Mouse (Mus musculus) Muller cell, postnatal 12 days (primary cell): Measurements from ENCODE around the gene Glod5.

Source experiments
- DNase-seq: peaks from one replicate; pipeline ENCODE4 v3.0.0-alpha.2; 2015; ENCODE audit errors: inconsistent ontology term

Glod5 gene

DNA sequence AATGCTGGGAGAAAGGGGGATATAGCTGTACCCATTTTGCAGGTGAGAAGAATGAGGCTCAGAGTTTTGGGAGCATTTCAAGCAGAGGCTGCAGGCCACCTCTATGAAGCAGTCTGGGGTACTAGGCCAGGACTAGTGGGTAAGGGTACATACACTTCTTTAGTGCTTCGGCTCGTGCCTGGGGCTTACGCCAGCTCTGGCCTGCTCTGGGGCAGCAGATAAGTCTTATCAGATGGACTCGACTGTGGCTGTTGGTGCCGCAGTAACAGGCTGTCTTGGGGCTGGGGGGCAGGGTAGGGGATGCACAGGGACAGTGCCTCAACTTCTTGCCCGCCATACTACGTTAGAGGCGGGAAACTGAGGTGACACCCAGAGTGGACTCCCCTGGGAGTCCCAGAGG is 50.1 kb downstream of the Glod5 start:
- DNase-seq = no peak

DNA sequence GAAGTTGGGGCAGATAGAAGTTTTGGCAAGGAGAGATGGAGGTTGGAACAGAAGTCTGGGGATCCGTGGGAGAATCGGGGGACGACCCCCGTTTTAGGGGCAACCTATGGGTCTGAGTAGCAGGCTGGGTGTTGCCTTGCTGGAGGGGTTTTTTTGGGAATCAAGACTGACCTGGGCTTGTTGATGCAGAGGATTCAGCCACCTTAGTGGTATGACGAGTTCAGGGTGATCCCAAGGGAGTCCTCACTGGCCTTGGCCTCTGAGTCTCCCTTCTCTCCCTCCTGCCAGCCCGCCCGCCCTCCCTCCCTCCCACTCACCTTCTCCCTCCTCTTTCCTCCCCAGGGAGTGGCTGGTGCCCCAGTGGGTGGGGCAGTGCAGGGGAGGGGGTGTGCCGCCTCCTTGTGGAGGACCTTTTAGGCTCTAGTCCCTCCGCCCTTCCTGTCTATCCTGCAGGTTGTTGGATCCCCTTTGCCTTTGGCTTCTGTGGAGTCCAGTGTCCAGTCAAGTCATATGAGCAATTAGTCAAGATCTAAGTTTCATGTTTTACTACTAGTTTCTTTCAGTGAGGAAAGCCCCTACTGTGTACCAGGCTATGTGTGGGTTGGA is 50.6 kb downstream of the Glod5 start:
- no peak for DNase-seq

DNA sequence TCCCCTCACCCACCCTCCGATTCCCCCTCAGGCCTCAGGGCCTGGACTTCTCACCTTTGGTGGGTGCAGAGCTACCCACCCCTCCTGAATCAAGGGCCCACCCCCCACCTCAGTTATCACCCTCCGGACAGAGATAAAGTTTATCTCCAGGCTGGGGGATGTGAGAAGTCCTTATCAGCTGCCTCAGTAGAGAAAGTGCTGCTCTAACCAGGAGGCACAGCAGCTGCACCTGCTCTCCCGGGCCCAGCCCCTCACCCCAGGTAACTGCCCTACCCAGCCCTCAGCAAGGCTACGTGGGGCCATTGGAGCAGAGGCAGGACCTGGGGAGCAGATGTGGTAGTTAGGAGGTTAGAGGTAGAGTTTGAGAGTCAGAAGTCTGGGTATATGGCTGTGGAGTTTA is 52.1 kb downstream of the Glod5 start:
- no peak for DNase-seq

DNA sequence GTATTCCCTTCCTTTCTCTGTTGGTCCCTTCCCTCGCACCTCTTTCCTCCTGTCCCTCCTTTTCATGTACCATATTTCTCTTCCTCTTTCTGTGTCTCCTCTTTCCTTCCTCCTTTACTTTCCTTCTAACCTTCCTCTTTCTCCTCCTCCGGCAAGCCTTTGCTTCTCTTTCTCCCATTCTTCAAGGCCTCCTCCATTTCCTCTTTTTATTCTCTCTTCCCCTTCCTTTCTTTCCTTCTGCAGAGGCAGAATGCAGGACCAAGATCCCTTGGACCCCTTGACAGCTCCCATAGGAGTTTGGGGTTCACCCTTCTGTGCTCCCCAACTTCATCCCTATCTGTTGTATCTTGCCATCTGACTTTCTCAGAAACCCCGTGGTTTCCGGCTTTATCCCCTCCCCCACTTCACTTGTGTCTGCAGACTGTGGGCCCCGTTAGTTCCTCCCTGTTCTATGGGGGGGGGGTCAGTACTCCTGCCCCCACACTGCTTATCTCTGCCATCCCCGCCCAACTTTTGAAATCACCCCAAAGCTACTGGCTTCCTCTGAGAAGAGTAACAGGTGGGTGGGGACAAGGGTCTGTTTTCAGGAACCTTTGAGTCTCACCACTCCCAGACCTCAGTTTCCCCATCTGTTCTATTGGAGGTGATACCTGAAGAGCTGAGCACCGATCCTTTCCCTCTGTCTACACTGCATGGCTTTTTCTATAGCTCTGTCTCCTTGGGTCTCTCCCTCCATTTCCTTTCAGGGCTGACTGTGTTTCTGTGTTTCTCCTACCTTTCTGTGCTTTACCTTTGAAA is 54.3 kb downstream of the Glod5 start:
- no peak for DNase-seq

DNA sequence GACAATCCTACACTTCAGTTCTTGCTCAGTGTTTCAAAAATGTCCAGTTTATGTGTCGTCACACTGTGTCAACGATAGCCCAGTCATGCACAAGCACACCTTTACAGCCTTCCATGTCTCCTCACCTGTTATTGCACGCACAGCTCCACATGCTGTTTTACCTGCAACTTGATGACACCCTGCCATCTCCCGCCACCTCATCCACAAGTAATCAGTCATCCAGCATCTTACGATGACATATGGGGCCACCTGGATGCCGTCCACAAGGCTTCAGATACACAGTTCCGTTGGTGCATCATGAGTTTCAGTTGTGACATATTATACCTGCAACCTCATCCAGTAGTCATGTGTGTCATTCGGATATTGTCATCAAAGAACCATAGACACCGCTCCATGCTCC is 59.4 kb downstream of the Glod5 start:
- DNase-seq = no peak
